Mouse (Mus musculus): ENCODE results near the gene Calr4.

- TF ChIP-seq CTCF (IDR thresholded peaks at IDR 0.05; ENCODE audit: extremely low read depth, insufficient read depth, low read length) (no peak), POLR2A (IDR thresholded peaks at IDR 0.05; ENCODE audit: extremely low read depth, insufficient read depth, low read length) (no peak)
These were observed 32.5 kb downstream of the Calr4 start for GRCm38 (mm10) chr4:109266744-109267143.

Measured in cortical plate, adult 2 months (tissue).